Mouse (Mus musculus): ENCODE data around the gene Yif1a. TPM values are rescaled to one million over a fixed set of nuclear protein-coding genes. Genes with fewer than 3 reads are reported as not detected.
A peak's percentile ranks its signal among the peaks of the same experiment; 100 is the strongest.

The Yif1a gene
- total RNA-seq, 2 experiments from 2014 or later, result 24.7 to 29.9 TPM

DNA sequence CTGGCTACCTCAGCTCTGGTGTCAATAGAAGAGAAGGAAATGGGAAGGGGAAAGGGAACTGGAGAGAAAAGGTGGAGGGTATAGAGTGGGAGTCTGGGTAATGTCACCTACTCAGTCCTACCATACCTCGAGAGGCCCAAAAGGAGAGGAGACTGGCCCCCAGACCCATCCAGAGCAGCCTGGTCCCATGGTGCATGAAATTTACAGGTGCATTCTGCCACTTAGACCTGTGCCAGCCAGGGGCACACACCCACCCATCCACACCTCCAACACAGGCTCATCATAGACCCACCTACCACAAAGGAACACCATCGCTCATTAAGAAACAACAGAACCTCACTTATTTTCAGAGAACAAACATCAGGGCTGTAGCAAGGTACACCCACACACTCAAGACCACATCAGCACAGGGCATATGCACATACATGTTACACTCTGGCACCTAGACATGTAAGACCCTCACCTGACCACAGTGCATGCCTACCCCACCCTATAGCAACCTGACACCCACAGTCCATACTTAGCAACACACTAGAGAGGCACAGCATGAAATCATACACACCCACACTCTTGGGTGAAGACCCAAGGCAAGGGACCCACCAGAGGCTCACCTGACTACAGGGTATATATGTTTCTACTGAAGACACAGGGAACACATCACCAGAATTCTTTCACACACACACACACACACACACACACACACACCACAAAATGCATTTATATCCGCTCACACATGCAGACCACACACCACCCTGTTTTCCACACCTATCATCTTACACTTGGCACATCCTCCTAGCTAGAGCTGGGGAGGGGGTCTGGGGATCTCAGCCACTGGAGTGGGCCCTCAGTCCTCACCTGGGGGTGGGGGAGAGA is 4.1 kb upstream of the Yif1a start:
- no peak for DNase-seq (ENCODE audit: low spot score in 2 of 2)

DNA sequence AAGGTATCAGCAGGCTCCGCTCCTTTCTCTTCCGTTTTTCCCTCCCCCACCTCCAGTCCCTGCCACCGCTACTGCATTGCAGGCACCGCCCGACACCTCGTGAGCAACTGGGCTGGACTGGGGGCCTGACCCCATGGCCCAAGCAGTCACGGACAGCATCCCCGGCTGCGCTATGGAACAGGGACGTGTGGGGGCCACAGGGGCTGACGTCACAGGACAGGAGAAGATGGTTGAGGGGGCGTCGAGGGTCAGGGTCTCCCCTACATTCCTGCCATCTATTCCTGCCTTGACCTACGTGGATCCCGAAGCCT is 3.5 kb upstream of the Yif1a start:
- peak in 1 of 2 experiments; percentile 28 for DNase-seq (ENCODE audit: low spot score in 2 of 2)

DNA sequence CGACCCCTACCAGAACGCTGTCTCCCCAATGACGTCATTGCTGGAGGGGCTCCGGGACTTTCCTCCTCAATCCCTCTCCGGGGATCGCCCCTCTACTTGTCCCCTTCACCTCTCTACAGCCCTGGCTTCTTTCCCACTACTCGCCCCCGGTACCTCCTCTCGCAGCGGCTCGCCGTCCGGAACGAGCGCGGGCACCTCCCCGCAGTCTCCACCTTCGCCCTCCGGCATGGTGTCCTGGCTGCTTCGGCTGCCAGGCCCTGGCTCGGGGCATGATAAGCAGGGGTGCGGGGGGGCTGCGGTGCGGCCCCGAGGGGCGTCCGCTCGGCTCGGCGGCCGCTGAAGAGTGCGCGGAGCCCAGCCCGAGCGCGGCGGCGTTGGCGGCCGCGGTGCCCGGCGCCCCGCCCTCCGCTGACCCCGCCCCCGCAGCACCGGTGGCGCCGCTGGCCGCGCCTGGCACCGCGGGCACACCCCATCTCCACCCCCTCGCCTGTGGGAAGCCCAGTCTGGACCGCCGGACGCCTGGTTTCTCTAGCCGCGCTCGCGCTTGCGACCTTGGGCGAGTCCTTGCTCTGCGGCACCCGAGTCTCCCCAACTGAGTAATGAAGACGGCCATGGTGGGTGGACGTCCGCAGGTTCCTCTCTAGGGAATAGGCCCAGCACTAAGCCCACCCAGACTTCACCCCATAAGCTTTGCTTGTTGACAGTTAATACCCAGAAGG is 3.0 kb upstream of the Yif1a start, which contains the start of gene Tmem151a:
TSS of gene Tmem151a (minus strand) at position 387 of the 719 bp plus-strand sequence.
- peak; percentile 41 to 51 for DNase-seq (ENCODE audit: low spot score in 2 of 2)

DNA sequence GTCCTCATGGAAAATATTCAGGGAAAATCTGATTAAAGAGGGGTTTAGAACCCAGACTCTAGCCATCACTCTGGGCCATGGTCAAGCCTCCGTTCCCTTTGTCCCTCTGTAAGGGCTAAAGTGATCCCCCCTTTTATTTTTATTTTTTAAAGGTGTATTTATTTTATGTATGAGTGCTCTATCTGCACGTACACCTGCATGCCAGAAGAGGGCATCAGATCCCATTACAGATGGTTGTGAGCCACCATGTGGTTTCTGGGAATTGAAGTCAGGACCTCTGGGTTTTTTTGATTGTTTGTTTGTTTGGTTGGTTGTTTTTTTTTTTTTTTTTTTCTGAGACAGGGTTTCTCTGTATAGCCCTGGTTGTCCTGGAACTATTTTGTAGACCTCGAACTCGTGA is 1.8 kb upstream of the Yif1a start:
- DNase-seq (ENCODE audit: low spot score in 2 of 2), result peak in 1 of 2 experiments; percentile 10

DNA sequence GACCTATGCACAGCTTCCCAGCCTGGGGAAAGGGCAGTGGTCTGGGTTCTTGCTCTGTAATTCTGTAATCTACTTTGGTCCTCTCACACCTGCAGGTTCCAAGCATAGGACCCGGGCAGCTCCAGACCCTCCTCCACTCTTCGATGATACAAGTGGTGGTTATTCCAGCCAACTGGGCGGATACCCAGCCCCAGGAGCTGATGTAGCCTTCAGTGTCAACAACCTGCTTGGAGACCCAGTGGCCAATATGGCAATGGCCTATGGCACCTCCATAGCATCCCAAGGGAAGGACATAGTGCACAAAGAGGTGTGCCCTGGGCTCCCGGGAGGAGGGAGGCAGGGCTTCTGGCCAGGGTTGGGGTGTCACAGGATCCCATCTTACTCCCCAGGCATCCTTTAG is 986 bp downstream of the Yif1a start:
- no peak for DNase-seq (ENCODE audit: low spot score in 2 of 2)

DNA sequence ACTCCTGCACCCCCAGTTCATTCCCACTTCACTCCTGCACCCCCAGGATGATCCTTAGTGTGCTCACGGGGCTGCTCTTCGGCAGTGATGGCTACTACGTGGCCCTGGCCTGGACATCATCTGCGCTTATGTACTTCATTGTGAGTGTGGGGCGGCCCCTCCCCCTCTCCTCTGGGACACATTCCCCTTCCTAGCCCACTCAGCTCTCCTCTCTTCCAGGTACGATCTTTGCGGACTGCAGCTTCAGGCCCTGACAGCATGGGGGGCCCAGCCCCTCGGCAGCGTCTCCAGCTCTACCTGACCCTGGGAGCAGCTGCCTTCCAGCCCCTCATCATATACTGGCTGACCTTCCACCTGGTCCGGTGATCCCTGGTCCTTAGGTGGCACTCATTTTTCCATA is 3.7 kb downstream of the Yif1a start:
- DNase-seq (ENCODE audit: low spot score in 2 of 2), result no peak

DNA sequence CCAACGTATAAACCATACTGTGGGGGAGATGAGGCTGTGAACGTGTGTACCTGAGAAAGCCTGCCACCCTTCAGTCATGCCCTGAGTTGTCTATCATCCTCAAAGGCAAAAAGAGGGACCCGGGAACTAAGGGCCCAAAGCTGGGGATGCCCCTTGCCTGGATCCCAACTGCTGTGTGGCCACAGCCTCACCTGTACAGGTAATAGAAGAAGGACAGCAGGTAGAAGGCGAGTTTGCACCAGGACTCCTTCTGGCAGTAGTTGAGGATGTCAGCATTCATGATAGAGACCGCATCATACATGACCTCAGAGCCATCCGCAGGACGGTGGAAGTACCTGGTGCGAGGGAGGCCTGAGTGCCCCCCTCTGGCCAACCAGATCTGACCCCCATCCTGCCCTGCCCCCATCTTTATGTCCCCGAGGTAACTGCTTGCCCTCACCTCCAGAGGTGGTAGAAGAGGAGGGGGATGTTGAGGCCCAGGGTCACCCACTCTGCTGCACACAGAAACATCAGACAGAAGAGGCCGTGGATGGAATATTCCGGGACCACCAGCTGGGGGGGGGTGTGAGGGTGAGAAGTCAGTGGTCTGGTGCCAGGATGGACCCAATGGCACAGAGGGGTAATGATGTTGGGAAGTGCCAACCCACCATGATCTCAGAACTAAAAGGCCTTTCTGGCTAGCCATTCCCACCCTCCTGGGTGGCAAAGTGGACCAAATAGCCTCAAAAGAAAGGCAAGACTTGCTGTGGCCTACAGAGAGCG is 5.3 kb downstream of the Yif1a start:
- DNase-seq (ENCODE audit: low spot score in 2 of 2), result no peak

DNA sequence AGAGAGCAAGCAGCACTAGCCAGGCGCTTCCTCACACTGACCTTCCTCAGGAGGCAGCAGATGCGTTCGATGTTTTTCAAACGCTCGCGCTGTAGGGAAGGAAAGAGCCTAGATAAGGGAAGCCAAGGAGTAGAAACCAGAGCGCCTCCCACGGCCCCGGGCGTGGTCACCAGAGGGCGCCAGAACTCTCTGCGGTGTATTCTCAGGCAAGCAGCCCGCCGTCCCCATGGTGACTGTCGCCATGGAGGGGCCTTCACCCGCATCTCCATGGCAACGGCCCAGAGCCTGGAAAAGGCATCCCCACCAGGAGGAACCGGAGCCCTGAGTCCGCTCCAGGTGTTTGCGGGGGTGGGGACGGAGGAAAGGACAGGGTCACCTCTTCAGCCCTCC is 5.9 kb downstream of the Yif1a start:
- DNase-seq (ENCODE audit: low spot score in 2 of 2), result peak; percentile 99

DNA sequence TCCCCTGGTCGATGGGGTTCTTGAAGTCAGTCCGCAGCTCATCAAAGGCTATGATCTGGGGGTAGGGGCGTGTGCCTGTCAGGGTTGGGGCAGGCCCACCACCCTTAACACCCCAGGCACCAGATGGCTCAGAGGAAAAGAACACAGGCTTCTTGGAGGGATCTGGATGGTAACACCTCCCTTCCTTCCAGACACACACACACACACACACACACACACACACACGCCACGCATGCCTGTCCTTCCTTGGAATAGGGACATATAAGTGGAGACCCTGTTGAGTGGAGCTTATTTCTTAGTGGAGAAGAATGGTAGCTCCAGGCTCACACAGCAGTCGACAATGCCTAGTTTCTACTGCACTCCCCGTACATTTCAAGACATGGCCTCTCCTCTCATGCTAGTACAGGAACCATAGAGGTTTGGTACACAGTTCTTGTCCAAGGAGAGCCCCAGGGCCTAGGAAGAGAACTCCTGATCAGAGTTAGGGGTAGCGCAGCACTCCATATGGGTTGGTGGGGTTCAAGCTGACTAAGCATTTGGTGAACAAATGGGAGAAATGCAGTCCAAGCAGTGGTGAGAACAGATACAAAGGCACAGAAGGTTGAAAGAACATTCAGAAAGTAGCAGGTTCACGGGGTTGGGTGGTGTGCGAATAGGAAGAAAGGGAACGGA is 6.5 kb downstream of the Yif1a start:
- no peak for DNase-seq (ENCODE audit: low spot score in 2 of 2)

DNA sequence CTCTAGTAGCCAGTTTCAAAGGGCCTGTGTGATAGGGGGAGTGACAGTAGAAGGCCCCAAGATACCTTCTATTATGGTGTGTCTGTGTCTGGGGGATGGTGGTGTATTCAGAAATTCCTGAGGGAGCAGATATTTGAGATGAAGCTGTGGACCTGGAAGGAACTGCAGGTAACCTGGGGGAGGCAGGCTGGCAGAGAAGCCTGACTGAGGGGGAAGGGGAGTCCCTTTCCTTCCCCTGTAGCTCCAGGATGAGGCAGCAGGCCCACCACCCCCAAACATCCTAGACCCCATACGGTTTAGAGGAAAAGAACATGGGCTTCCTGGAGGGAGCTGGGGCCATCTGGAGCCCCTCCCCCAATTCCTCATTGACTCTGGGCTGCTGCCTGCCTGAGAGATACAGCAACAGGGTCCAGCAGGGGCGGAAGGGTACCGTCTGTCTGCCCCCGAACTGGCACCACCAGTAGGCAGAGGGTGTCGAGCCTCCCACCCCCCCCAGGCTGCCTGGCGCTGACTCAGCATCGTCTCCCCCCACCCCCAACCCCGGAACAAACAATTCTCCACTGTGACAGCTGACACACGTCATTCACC is 7.6 kb downstream of the Yif1a start:
- DNase-seq (ENCODE audit: low spot score in 2 of 2), result peak; percentile 73 to 78

DNA sequence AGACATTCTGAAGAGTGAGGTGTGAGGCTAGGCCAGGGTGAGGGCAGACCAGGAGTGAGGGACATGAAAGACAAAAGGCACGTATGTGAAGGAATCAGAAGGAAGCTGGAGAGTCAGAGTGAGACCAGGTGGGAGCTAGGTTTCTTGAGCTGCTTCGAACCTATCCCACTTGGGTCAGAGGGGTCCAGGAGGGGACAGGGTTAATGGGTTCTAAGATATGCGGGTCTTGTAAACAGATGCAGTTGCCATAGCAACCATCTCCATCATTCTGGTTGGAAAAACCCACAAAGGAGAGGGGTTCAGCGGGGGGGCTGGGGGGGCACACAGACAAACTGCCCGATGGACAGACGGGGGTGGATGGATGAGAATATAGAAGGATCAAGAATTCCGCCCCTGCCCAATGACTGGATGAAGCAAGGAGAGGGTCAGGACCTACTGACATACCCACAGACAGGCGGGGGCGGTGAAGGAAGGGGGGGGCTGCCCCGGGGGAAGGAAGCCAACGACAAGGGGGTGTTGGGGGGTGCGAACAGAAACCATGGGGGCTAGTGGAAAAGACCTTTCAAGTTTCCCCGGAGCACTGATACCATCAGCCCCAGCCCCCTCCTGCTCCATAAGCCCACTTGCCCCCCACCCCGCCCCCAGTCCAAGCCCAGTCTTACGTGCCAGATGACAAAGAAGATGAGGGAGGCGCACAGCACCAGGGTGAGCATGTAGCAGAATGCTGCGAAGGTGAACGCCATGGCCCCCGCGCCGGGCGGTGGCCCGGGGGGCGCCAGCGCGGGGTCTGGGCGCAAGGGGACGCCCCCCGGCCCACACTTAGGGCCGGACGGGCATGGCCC is 9.4 kb downstream of the Yif1a start:
- peak in 1 of 2 experiments; percentile 25 for DNase-seq (ENCODE audit: low spot score in 2 of 2)

DNA sequence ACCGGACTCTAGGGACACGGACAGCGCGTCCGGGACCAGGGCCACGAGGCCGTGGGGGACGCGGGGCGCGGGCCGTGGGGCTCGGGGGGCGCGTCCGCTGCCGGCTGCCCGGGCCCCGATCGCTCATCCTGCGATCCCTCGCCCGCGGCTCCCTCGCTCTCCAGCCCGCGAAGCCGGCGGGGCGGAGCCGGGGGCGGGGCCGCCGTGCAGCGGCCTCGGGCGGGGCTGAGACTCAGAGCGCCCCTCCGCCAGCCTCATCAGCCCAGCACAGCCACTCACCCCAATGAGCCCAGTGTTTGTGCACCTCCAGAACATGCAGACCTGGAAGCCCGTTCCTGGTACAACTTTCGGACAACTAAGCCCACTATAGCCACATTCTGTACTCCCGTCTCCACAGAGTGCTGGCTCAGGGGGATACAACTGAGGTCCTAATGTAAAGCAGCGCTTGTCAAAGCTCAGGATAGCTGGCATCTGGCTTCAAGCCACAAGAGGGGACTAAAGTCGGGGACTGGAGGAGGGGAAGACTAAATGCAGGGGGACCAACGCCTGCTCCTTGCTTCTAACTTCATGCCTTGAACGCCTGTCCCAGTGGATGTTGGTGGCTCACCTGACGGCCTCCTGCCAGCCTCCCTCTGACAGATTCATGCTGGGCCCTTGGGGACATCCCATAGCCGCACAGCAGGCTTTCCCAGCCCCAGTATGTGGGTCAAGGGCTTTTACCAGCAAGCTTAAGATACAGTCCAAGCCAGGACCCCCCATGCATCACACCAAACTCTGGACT is 10.2 kb downstream of the Yif1a start, which contains the start of gene Cnih2:
TSS of gene Cnih2 (minus strand) at position 159 of the 781 bp plus-strand sequence.
- DNase-seq (ENCODE audit: low spot score in 2 of 2), result peak; percentile 71 to 82

DNA sequence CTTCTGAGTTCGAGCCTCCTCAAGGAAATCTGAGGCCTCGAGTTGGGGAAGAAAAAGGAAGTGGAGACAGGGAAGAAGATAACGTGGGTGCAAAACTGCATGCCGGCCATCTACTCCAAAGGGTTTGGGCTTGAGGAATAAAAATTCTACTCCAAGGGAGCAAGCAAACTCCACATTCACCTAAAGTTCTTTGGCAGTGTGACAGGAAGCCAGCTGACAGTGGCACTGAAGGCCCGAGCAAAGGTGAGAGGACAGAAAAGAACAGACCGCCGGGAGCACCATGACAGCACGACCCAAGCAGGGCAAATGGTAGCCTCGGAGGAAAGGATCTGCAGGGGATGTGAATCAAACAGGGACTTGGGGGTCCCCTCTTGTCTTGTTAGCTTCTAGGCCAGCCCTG is 17.7 kb downstream of the Yif1a start:
- no peak for DNase-seq (ENCODE audit: low spot score in 2 of 2)

DNA sequence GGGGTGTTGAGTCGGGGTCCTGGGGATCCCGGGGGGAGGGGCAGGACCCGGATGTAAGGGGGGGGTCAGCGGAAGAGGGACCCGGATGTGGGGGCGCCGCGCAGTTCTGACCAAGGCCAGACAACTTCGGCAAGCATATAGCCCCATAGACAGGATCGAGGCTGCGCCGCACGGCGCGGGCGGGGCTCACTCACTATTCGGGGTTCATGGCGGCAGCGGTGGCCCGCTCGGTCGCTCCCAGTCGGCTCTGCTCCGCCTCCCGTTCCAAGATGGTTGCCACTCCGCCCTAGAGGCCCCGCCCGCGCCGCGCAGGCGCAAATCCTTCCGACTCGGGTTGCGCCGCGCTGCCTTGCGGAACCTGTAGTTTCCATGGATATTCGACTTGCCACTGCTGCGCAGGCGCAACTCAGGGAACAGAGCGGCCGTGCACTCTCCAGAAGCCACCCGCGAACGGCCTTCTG is 18.4 kb downstream of the Yif1a start, which contains the start of gene Rab1b:
TSS of gene Rab1b (minus strand) at position 342 of the 461 bp plus-strand sequence.
- DNase-seq (ENCODE audit: low spot score in 2 of 2), result peak; percentile 98 to 99

DNA sequence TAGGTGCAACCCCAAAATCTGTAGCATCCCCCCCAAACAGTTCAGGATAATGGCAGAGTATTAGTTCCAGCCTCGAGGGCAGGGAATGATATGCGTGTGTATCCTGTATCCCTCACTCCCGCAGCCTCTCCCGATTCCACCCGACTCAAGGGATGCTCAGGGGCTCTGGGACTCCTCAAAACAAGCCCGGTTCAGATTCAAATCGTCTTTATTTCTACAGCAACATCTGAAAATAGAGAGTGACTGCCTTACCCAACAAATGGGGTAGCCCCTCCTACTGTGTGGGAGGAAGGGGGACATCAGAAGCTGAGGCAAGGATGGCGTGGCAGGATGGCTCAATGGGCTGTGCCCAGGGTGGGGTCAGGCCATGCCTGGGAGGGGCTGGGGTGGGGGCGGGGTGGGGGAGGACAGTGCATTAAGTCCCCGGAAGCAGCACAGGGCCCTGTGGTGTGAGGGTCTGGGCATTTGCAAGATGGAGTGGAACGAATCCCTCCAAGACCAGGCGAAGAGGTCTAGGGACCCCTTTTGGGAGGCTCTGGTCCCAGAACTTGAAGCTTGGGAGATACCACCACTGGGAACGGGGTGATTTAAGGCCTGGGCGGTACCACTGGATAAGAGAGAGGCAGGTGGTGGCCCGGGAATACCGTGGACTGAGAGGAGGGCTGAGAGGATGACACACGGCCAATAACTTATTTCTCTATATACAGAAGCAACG is 19.4 kb downstream of the Yif1a start:
- no peak for DNase-seq (ENCODE audit: low spot score in 2 of 2)

DNA sequence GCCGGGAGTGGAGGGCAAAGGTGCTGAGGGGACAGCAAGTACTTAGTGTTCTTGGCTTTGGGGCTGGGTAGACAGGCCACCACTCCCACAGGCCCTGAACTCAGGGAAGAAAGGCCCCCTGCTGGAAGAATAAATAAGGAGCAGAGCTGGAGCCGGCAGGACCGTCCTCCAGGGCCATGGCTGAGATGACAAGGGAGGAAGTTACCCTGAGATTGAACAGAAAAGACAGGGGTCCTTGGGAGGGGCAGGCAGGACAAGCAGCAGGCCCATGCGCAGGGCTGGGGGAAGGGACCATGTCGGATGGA is 19.9 kb downstream of the Yif1a start:
- peak; percentile 30 to 58 for DNase-seq (ENCODE audit: low spot score in 2 of 2)

DNA sequence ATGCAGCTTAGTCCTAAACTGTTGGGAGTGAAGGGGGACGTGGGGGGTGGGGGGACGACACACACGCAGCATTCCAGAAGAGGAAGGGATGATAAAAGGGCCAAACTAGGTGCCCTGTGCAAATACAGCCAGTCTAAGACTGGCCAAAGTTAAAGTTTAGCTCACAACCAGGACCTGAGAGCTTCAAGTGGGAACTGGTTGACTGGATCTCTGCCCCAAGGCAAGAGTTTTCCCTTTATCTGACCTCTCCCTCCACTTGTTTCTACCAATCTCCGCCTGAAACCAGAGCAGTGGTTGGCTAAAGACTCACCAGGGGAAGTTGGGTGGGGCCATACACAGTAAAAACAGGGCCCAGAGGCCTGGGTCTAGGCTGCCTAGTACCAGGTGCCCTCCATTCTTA is 20.4 kb downstream of the Yif1a start:
- DNase-seq (ENCODE audit: low spot score in 2 of 2), result no peak

Data from layer of hippocampus, postnatal 10 days (tissue).